Mouse (Mus musculus): ENCODE results near the gene Pax3.

- TF ChIP-seq CTCF (IDR thresholded peaks at IDR 0.05; ENCODE audit: borderline replicate concordance, insufficient read depth, low read length) (no peak), POLR2A (IDR thresholded peaks at IDR 0.05; ENCODE audit: low read depth, low read length) (no peak)
These were observed 26.2 kb downstream of the Pax3 start for GRCm38 (mm10) chr1:78170771-78171170.
